Mouse (Mus musculus): ENCODE measurements around the gene Rela.
"Not testable (repeated sequence)": the region's sequence is repeated elsewhere in the genome, so short reads cannot be mapped to it uniquely, and the experiment has no call there.

The Rela gene

DNA sequence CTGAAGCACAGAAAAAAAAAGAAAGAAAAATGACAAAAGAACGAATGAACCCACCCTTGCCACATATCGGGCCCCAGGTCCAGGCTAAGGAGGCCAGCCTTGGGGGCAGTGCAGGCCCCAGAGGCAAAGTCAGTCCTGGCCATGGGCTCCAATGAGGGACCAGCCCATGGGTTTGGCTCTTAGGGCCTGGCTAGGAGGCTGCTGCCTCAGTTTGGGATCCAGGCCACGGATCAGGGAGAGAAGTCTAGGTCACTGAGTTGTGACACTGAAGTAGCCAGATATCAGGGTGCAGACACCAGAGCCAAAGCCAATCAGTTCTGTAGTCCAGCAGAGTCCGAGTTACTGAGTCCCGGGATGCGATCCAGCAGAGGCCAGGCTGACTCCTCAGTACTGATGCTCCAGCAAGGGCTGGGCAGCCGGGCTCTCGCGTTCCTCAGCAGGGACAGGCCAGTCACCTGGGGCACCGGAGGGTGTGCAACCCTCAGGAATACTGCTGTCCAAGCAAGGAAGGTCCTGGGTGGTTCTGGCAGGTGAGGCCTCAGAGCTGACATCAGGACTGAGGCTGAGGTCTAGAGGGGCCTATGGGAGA is 27.5 kb downstream of the Rela start:
- no peak for DNase-seq (ENCODE audit: low read depth, low spot score)

DNA sequence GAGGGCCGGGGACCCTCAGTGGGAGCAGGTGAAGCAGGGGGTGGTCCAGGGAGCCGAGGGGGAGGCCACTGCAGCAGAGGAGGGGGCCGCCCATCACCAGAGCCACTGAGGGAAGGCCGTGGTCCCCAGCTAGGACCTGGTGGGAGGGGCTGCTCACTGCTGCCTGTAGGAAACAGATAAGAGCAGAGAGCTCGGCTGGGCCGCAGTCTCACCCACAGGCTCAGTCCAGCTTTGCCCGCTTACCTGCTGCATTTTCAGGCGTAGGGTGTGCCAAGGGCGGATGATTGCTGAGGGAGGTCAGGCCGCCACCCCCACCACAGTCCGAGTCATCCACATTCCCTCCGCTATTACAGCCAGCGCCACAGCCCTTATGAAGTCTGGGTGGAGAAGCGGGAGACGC is 28.2 kb downstream of the Rela start:
- no peak for DNase-seq (ENCODE audit: low read depth, low spot score)

DNA sequence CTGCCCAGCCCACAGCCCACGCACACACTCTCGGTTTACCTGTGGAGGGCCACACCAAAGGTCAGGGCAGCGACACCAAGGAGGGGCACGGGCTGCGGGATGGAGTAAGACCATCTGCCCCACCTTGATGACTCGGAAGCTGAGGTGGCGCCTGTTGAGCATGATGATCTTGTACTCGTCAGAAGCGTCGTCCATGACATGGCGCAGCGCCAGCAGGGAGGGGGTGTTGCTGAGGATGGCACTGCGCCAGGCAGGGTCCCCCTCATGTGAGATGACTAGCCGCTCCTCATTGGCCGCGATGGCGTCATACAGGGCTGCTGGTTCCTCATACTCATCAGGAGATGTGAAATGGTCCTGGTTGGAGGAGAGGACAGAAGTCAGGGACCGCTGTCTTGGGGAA is 29.1 kb downstream of the Rela start:
- DNase-seq (ENCODE audit: low read depth, low spot score) = no peak

DNA sequence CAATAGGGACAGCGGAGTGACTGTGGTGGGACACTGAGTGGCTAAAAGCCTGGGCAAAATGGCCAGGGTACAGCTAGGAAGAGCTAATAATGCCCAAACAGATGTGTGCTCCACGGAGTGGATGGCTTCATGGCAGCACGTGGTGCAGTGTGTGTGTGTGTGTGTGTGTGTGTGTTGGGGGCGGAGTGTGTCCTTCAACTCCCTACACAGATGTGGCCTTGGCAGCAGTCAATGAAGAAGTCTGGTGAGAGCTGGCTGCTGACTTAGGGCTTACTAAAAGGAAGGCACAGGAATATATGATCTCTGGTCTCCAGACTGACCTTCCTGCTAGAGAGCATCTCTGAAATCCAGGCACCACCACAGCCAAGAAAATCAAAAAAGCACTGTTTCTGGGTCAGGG is 31.1 kb downstream of the Rela start:
- no peak for DNase-seq (ENCODE audit: low read depth, low spot score)

DNA sequence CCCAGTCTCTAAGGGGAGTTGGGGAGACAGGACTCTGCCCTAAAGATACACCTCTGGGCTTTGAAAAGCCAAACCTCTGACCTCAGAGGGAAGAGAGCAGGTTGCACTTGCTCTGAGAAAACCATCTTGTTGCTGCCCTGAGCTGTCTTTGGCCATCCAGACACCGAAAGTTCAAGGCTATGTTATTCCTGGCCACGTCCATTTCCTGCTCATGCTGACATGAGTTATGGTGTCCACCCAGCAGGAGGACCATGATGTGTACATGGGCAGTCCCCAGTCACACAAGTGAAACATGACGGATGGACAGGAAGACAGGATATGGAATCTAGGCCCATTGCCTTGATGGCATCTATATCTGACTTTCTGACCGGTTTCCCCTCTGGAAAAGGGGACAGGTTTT is 43.1 kb downstream of the Rela start:
- DNase-seq (ENCODE audit: low read depth, low spot score) = no peak

DNA sequence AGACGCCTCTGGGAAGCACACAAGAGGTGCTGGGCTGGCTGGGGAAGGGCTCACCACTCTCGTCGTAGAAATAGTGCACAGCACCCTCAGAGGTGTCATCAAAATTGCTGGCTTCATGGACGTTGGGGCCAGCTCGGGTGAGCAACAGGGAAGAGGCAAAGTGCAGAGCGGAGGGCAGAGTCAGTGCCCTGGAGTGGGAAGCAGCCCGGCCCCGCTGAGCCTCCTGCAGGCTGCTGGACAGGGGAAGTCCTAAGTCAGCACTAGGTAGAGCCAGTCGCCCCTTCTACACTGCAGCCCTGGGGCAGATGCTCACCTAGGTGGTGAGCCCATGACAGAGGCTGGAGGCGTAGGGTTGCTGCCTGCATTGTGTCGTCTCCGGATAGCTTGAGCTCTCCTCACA is 47.0 kb downstream of the Rela start:
- DNase-seq (ENCODE audit: low read depth, low spot score) = no peak

DNA sequence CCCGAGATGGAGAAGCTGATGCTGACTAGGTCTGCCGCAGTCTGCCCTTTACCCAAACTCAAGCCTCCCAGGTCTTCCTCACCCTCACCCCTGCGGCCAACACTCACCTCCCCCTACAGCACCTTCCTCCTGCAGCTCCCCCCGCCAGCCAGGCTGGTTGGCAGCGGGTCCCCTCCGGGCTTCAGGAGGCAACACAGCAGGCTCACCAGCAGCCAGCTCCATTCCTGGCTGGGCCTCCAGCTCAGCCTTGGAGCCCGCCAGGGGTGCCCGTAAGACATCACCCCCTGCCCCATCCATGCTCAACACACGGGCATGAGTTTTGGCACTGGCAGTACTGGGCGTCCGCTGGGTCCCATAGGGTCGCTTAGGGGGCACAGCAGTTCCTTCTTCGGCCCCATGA is 47.7 kb downstream of the Rela start:
- DNase-seq (ENCODE audit: low read depth, low spot score) = no peak

DNA sequence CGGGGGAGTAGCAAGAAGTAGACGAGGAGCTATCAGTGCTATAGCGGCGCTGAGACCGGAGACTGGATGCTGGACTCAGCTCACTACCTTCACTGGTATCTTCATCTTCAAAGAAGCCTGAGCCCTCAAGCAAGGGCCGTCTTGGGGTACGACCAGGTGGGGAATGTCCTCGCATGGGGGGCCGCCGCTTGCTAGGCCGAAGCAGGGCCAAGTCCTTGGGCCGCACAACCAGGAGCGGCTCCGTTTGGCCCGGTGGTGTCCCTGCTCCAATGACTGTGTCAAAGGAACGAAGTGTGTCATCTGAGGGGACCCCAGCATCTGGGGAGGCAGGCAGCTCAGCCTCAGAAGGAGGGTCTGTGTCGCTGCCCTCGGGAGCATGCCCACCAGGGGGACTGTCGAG is 48.1 kb downstream of the Rela start:
- no peak for DNase-seq (ENCODE audit: low read depth, low spot score)

DNA sequence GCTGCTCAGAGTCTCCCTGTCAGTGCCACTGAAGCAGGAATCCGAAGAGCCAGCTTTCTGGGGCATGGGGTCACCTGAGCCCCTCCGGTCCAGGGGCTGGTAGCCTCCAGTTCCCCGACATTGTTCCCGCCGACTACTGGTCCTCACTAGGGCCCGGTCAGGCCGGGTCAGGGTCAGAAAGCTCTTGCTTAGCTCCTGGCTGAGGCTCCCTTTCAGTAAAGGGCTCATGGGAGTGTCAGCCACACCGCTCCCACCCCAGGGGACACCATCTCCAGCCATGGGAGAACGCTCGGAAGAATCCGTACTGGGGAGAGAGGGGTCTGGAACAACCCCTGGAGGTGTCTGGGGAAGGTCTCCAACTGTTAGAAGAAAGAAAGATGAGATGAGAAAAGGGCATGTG is 48.6 kb downstream of the Rela start:
- no peak for DNase-seq (ENCODE audit: low read depth, low spot score)

DNA sequence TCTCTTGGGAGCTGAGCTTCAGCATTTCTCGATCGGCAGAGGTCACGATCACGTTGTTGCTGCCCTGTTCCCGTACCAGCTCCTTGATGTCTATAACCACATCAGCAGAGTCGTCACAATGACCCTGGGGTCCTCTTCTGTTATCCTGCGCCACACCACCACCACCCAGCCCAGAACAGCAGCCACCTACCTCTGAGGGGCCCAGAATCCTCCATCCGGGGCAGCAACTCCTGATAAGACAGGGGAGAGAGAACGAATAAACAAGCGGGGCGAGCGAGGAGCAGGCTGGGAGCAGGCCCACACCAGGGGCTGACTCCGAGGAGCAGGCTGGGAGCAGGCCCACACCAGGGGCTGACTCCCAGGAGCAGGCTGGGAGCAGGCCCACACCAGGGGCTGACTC is 49.2 kb downstream of the Rela start:
- DNase-seq (ENCODE audit: low read depth, low spot score) = no peak

DNA sequence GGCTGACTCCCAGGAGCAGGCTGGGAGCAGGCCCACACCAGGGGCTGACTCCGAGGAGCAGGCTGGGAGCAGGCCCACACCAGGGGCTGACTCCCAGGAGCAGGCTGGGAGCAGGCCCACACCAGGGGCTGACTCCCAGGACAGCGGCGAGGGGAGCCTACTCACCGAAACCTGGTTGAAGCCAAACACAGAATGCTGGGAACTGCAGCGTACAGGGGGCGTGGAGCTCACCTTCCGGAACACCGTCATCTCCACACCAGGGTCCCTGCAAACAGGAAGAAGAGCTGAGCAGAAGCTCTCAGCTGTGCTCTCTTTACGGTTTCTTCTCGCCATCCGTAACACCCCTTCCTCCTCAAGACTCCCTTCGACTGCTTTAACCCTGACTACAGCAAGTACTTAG is 49.7 kb downstream of the Rela start:
- not testable (repeated sequence) for DNase-seq (ENCODE audit: low read depth, low spot score)

DNA sequence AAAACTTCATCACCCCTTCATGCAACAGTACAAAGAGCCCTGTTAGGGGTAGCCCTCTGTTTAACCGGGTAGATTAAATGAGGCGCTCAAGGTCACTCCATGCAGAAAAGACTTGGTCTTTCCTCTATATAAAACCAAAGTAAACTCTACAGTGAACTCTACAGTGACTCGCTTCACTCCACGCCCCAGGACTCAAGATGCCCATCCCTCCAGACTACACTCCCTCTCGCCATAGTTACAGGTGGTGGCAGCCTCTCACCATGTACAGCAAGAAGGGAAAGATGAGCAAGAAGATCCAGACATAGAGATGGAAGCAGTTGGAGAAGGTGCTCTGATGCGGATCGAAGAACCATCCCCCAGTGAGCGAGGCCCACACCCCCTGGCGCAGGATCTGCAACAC is 50.5 kb downstream of the Rela start:
- DNase-seq (ENCODE audit: low read depth, low spot score) = no peak

DNA sequence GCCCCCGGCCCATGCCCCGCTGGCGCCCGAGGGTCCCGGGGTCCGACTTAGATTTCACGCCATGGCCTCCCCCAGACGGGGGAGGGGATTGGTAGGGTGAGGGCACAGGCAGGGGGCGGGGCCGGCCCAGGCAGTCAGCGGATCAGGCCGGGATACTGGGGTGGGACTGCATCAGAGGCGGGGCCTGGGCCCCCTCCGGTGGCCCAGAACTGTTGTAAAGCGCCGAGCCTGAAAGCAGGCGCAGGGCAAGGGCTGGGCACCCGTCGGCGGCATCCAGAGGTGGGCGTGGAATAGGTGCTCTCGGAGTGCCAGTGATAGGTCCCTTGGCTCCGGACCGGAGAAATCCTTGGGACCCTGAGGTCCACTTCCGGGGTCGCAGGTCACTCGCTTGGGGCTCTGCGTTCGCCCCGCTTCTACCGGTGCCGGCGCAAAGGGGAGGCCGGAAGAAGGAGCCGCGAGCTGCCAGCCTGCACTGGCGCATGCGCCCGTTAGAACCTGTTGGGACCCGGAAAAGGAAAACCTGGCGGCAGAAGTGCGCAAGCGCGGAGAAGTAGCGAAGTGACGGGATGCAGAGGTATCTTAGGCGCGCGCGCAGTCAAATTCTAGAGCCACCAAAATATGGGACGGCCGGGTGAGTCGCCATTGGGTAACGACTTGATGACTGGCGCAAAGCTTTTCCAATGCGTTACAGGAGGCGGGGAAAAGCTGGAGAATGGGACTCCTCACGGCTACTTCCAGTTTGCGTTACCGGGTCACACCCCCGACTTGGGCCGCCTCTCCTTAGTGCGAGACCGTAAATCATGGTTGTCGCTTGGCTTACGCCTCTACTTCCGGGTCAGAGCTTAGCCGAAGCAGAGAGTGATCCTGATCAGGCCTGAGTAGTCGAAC is 51.2 kb downstream of the Rela start, which contains the start of the genes Map3k11 and Pcnx3:
Gene Map3k11, plus strand, starts transcription at position 543 of the 888 bp plus-strand sequence.
Gene Pcnx3, minus strand, starts transcription at position 709 of the 888 bp plus-strand sequence.
- peak; percentile 96 for DNase-seq (ENCODE audit: low read depth, low spot score)

DNA sequence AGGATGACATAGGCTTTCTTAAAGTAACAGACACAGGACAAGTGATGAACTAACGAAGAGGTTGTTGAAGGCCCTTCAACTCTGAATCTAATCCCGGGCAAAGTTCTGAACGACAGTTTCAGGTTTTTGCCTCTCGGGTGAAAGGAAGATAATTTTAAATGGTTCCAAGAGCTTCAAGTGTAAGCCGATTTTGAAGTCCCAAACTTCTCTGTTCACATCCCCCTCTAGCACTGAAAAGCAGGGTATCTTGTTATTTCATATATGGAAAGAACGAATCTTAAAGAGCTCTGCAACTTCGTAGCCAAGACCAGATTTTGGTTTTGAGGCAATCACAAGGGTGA is 51.8 kb downstream of the Rela start:
- no peak for DNase-seq (ENCODE audit: low read depth, low spot score)

DNA sequence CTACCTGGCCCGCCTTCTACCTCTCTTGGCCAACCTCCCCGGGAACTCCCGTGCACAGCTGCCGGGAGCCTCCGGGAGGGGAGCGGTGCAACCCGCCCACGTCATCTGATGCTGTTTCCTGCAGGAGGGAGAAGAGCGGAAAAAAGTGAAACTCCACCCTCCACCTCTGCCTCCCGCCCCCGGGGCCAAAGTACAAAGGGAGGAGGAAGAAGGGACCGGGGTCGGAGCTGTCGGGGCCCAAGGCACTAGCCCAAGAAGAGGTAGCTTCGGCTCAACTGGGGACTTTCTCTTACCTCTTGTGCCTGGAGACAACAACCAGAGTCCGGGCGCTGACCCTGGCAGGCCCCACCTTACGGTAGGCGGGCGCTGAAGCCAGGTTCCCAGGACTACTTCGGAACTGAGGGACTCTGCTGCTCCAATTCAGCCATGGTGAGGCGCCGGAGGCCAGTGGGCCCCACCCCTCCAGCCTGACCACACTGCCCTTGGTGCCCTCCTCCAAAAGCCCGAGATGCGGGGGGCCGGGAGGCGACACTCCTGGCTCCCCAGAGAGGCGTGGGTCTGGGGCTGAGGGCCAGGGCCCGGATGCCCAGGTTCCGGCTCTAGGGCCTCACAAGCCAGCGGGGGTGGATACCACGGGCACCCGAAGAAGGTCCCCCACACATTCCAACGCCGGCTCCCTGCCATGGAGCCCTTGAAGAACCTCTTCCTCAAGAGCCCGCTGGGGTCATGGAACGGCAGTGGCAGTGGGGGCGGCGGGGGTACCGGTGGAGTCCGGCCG is 52.5 kb downstream of the Rela start:
- DNase-seq (ENCODE audit: low read depth, low spot score) = peak; percentile 30

DNA sequence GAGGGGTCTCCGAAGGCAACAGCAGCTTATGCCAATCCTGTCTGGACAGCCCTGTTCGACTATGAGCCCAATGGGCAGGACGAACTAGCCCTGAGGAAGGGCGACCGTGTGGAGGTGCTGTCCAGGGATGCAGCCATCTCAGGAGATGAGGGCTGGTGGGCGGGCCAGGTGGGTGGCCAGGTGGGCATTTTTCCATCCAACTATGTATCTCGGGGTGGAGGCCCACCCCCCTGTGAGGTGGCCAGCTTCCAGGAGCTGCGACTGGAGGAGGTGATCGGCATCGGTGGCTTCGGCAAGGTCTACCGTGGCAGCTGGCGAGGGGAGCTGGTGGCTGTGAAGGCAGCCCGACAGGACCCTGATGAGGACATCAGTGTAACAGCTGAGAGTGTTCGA is 53.1 kb downstream of the Rela start:
- no peak for DNase-seq (ENCODE audit: low read depth, low spot score)

DNA sequence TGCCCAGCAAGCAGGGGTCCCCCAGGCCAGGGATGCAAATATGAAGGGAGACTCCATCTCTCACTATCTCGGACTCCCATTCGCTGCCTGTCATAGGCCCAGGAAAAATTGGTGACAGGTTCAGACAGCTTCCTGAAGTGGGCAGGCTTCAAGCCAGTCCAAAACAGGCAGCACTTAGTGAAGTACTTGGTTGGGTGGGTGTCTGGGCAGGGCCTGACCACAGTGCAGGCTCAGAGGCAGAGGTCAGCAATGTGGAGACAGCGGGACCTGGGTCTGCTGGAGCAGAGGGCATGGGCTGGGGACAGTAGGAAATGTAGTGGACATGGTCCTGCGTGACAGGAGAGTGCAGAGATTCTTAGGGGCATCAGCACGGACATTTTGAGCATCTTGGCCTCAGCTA is 54.3 kb downstream of the Rela start:
- no peak for DNase-seq (ENCODE audit: low read depth, low spot score)

DNA sequence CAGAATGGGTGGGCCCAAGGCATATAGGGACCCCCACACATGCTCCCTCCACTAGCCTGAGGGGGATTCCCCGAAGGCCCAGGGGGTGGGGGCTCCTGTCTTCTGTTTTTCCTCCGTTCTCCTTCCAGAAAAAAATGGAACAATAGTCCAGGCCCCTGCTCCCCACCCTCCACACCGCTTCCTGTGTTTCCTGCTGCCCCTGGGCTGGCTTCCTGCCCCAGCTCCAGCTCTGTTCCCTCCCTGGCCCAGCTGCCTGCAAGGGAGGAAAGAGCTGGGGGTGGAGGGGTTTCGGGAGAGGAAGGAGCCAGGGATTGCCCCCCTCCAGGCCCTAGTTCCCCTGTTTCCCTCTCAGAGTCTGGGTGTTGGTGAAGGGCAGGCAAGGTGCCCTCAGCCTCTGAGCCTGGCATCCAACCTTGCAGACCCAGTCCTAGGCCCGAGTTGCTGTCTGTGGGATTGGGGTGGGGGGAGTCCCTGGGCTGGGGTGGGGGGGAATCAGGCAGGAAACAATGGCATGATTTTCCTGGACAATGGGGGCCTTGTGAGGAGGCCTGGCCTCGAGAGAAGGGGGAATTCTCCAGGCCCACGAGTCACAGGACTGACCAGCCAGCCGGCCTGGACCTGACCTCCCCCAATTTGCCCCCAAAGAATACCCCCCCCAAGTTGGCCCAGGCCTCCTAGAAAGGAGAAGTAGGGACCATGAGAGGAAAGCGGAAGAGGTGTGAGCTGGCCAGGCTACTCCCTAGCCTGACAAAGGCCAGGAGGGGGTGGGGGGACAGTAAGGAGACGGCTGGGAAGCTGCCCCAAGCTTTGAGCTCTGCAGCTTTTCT is 55.0 kb downstream of the Rela start:
- DNase-seq (ENCODE audit: low read depth, low spot score) = no peak

DNA sequence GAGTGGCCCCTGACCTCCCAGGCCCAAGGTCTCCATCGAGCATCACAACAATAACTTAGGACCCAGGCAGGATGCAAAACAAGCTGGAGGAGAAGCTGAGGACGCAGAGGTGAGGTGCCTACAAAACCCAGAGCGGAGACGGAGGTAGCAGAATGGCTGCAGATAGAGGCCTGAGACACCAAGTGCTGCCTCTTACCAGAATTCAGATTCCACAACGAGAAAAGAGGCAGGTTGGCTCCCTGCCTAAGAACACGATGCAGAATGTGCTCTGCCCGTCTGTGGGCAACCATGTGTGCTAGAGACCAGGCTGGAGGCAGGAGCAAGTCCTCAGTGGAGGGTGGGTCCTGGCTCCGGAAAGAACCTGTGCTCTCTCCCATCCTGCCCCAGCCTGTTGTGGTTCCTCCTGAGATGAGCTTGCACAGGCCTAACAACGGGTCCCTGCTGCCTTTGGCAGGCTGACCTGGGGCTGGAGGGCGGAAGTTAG is 55.7 kb downstream of the Rela start:
- no peak for DNase-seq (ENCODE audit: low read depth, low spot score)

DNA sequence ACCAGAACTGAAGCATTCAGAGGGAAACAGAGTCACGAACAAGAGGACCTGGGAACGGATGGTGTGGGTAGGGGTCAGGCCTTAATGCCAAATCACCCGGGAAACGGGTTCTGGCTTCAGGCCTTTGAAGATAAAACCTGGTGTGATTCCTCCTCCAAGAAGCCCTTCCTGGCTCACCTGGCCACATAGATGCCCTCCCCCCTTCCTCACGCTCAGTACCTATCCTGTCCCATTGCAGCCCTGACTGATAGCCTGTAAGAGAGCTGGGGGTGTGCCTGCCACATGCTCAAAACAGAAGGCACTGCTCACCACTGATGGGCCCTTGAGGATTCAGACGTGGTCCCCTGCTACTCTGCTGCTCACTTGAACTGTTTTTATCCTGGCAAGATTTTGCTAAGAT is 56.5 kb downstream of the Rela start:
- DNase-seq (ENCODE audit: low read depth, low spot score) = no peak

DNA sequence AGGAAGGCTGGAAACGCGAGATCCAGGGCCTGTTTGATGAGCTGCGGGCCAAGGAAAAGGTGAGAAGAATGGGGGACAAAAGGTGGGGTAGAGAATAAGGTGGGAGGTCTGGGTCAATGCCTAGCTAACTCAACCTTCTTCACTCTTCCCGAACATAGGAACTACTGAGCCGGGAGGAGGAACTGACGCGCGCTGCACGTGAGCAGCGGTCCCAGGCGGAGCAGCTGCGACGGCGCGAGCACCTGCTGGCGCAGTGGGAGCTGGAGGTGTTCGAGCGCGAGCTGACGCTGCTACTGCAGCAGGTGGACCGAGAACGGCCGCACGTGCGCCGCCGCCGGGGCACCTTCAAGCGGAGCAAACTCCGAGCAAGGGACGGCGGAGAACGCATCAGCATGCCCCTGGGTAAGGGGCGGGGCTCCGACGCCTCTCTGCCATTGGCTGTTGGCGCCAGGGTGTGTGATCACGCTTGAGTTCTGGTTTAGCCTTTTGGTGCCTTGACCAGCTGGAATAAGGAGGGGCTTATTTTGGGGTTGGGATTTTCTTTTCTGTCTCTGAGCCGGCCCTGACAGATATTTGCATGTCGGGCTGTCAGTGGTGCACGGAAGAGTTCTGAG is 58.7 kb downstream of the Rela start:
- no peak for DNase-seq (ENCODE audit: low read depth, low spot score)
